Mouse (Mus musculus): ENCODE data around the gene Gm47985. TPM values are rescaled to one million over a fixed set of nuclear protein-coding genes. Genes with fewer than 3 reads are reported as not detected.

The Gm47985 gene
- total and polyA plus RNA-seq, 3 experiments = 0.19 to 0.25 TPM; not detected in 1

DNA sequence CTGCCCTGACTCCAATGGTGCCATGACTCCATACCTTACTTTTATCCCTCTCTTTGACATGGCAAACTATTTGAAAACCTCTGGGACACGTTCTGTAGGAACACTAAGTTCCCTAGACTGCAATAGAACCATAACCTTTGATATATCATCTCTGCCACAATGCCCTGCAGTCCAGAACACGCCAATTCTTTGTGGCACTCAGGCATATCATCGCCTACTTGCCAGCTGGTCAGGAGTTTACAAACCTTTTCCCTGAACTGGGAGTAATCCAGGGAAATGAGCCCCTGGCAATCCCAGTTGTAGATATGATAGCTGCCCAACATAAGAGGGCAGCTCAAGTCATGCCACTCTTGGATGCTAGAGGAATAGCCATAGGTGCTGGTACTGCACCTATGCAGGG, 50.0 kb downstream of the Gm47985 start:
- H3K27ac ChIP-seq (ENCODE audit: control insufficient read depth, low read depth, low read length) = no peak overlapping the region
- DNase-seq (ENCODE audit: low read depth, low spot score) = no peak
- H3K4me3 ChIP-seq (ENCODE audit: control insufficient read depth in 1 of 2, insufficient read depth in 1 of 2, low read depth in 2 of 2, low read length in 2 of 2) = no peak overlapping the region
- no peaks in the 10 kb centered on the region for H3K36me3 ChIP-seq (ENCODE audit: control insufficient read depth in 1 of 2, insufficient read depth in 2 of 2, low read length in 2 of 2)
- H3K9ac ChIP-seq (ENCODE audit: control insufficient read depth, low read depth, low read length, poor library complexity, severe bottlenecking) = no peak overlapping the region
- H3K4me1 ChIP-seq (ENCODE audit: control insufficient read depth in 1 of 2, insufficient read depth in 2 of 2, low read length in 2 of 2) = no peaks in the 10 kb centered on the region
- no peaks in the 10 kb centered on the region for H3K9me3 ChIP-seq (replicated peaks; ENCODE audit: insufficient read depth, low read length)
- H3K79me2 ChIP-seq (ENCODE audit: control insufficient read depth, insufficient read depth, low read length, poor library complexity) = no peaks in the 10 kb centered on the region
- TF ChIP-seq NRF1 (IDR thresholded peaks at IDR 0.05; ENCODE audit: insufficient read depth, low read depth, low read length, poor library complexity, severe bottlenecking) (no peak), POLR2AphosphoS5 (IDR thresholded peaks at IDR 0.05; ENCODE audit: borderline replicate concordance, low read depth, low read length) (no peak), ZC3H11A (IDR thresholded peaks at IDR 0.05; ENCODE audit: low read depth, low read length) (no peak), RCOR1 (IDR thresholded peaks at IDR 0.05; ENCODE audit: low read depth, low read length) (no peak), MAX (IDR thresholded peaks at IDR 0.05; ENCODE audit: low read length) (no peak), MAFK (IDR thresholded peaks at IDR 0.05; ENCODE audit: borderline replicate concordance, low read depth, low read length) (no peak), USF1 (IDR thresholded peaks at IDR 0.05; ENCODE audit: low read depth, low read length) (no peak), CTCF (IDR thresholded peaks at IDR 0.05 in 2 of 3, conservative IDR thresholded peaks at IDR 0.05 in 1 of 3; ENCODE audit: control insufficient read depth in 1 of 3, insufficient read depth in 1 of 3, low read depth in 2 of 3, low read length in 3 of 3, poor library complexity in 1 of 3, severe bottlenecking in 1 of 3) (no peak), TCF12 (IDR thresholded peaks at IDR 0.05; ENCODE audit: low read depth, low read length) (no peak), GABPA (IDR thresholded peaks at IDR 0.05; ENCODE audit: low read depth, low read length) (no peak), NELFE (IDR thresholded peaks at IDR 0.05; ENCODE audit: low read depth, low read length) (no peak), MYC (IDR thresholded peaks at IDR 0.05; ENCODE audit: low read depth, low read length) (no peak), ELF1 (IDR thresholded peaks at IDR 0.05; ENCODE audit: low read depth, low read length) (no peak), KAT2A (conservative IDR thresholded peaks at IDR 0.05; ENCODE audit: low read depth, low read length) (no peak), HCFC1 (IDR thresholded peaks at IDR 0.05; ENCODE audit: low read depth, low read length) (no peak), UBTF (IDR thresholded peaks at IDR 0.05; ENCODE audit: borderline replicate concordance, insufficient read depth, low read depth, low read length) (no peak), MXI1 (IDR thresholded peaks at IDR 0.05; ENCODE audit: low read depth, low read length) (no peak), ZMIZ1 (IDR thresholded peaks at IDR 0.05; ENCODE audit: low read depth, low read length) (no peak)
- no peaks in the 10 kb centered on the region; a peak in 1 of 4 replicates for H3K27me3 ChIP-seq (ENCODE audit: control insufficient read depth in 1 of 2, insufficient read depth in 2 of 2, low read length in 2 of 2)

DNA sequence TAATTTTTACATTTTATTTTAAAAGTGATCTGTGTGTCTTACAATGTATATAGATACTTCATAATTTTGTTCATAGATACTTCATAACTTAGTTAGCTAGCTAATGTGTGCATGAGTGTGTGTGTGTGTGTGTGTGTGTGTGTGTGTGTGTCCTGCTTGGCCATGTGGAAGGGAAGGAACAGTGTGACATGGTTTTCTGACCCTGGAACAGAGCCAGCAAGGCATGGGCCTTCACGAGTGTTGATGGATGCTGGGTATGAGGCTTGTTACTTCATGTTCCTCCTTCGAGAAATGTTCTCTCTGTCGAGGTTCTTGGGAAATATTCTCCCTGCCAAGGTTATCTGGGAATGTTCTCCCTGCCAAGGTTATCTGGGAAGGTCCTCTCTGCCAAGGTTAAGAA, 51.4 kb downstream of the Gm47985 start:
- no peak overlapping the region for H3K27ac ChIP-seq (ENCODE audit: control insufficient read depth, low read depth, low read length)
- H3K9me3 ChIP-seq (replicated peaks; ENCODE audit: insufficient read depth, low read length) = no peaks in the 10 kb centered on the region
- no peaks in the 10 kb centered on the region for H3K79me2 ChIP-seq (ENCODE audit: control insufficient read depth, insufficient read depth, low read length, poor library complexity)
- H3K36me3 ChIP-seq (ENCODE audit: control insufficient read depth in 1 of 2, insufficient read depth in 2 of 2, low read length in 2 of 2) = peaks cover 0 to 1% of the 10 kb centered on the region in 2 experiments; a peak in 1 of 4 replicates
- DNase-seq (ENCODE audit: low read depth, low spot score) = no peak
- peaks cover 0 to 4% of the 10 kb centered on the region in 2 experiments; a peak in 2 of 4 replicates for H3K4me1 ChIP-seq (ENCODE audit: control insufficient read depth in 1 of 2, insufficient read depth in 2 of 2, low read length in 2 of 2)
- TF ChIP-seq ZNF384 (IDR thresholded peaks at IDR 0.05; ENCODE audit: low read depth, low read length) (no peak), SMC3 (IDR thresholded peaks at IDR 0.05; ENCODE audit: low read depth, low read length) (no peak), CHD2 (IDR thresholded peaks at IDR 0.05; ENCODE audit: low read length) (no peak), KAT2A (conservative IDR thresholded peaks at IDR 0.05; ENCODE audit: low read depth, low read length) (no peak), NRF1 (IDR thresholded peaks at IDR 0.05; ENCODE audit: insufficient read depth, low read depth, low read length, poor library complexity, severe bottlenecking) (no peak), TCF12 (IDR thresholded peaks at IDR 0.05; ENCODE audit: low read depth, low read length) (no peak), USF1 (IDR thresholded peaks at IDR 0.05; ENCODE audit: low read depth, low read length) (no peak), RAD21 (IDR thresholded peaks at IDR 0.05; ENCODE audit: low read depth, low read length) (no peak), CTCF (IDR thresholded peaks at IDR 0.05 in 2 of 3, conservative IDR thresholded peaks at IDR 0.05 in 1 of 3; ENCODE audit: control insufficient read depth in 1 of 3, insufficient read depth in 1 of 3, low read depth in 2 of 3, low read length in 3 of 3, poor library complexity in 1 of 3, severe bottlenecking in 1 of 3) (no peak), GATA1 (IDR thresholded peaks at IDR 0.05; ENCODE audit: low read depth, low read length) (no peak), MXI1 (IDR thresholded peaks at IDR 0.05; ENCODE audit: low read depth, low read length) (no peak), ZKSCAN1 (IDR thresholded peaks at IDR 0.05; ENCODE audit: low read depth, low read length) (no peak)
- no peak overlapping the region for H3K9ac ChIP-seq (ENCODE audit: control insufficient read depth, low read depth, low read length, poor library complexity, severe bottlenecking)
- no peak overlapping the region for H3K4me3 ChIP-seq (ENCODE audit: control insufficient read depth in 1 of 2, insufficient read depth in 1 of 2, low read depth in 2 of 2, low read length in 2 of 2)
- H3K27me3 ChIP-seq (ENCODE audit: control insufficient read depth in 1 of 2, insufficient read depth in 2 of 2, low read length in 2 of 2) = no peaks in the 10 kb centered on the region; a peak in 1 of 4 replicates
